Mouse (Mus musculus): ENCODE measurements around the gene AC170998.1. TPM values are rescaled to one million over a fixed set of nuclear protein-coding genes. Genes with fewer than 3 reads are reported as not detected.
"Not testable (repeated sequence)": the region's sequence is repeated elsewhere in the genome, so short reads cannot be mapped to it uniquely, and the experiment has no call there.

Gene AC170998.1
- polyA plus RNA-seq, 1 experiment from 2014 or later = 2.5 TPM

DNA sequence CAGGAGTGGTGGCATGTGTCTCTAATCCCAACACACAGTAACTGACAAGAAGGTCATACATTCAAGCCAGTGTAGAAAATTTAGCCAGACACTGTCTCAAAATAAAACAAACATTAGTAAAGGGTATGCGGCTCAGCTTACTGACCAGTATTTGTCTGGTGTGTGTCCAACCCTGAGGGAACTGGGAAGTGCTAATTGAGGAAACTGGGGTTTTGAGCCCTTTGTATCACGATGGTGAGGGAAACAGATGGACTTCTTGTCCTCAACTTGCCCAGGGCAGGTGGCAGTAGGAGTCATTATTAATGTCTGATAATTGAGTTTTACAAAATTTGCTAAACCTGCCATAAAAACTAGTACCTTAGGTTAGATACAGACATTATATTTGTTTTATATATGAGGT is 16.9 kb upstream of the AC170998.1 start:
- no peak overlapping the region for H3K4me2 ChIP-seq
- WGBS (ENCODE audit: insufficient replicate concordance) = 24% methylated on average over 2 of the region's 2 CpGs
- H3K9me3 ChIP-seq (replicated peaks) = no peaks in the 10 kb centered on the region
- peaks cover 68% of the 10 kb centered on the region for H3K4me1 ChIP-seq
- H3K27me3 ChIP-seq (replicated peaks) = no peaks in the 10 kb centered on the region
- no peak overlapping the region for H3K27ac ChIP-seq
- peaks cover 20% of the 10 kb centered on the region for H3K36me3 ChIP-seq
- no peak overlapping the region for H3K9ac ChIP-seq
- no peak for ATAC-seq
- H3K4me3 ChIP-seq = no peak overlapping the region

DNA sequence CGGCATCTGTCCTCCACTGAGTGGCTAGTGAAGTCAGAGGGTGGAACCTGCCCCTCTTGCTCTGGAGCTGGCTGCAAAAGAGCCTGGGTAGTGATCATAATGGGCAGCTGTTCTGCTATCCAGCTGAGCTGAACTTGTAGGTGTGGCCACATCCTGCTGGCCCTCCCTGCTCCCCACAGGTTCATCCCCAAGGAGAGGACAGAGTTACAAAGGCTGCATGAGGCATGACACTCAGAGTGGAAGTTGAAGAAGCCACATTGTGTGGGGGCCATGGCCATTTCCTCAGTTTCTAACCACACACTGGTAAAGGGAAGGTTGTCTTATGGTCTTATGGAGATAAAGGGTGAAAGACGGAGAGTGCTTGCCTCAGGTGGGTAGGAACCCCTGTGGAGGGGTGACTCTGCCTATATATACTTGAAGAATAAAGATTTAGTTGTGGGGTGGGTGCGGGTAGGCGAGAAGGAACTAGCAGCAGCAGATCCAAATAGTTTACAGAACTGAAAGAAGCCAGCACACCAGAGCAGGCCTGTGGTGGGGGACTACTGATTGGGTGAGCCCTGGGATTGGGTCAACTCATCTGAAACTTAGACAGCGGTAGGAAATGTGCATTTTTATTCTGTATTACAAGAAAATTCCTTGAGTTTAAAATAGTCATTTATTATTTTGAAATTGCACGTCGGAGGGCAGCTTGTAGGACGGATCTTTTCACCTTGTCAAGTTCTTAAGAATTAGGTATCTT is 16.2 kb upstream of the AC170998.1 start:
- ATAC-seq = no peak

DNA sequence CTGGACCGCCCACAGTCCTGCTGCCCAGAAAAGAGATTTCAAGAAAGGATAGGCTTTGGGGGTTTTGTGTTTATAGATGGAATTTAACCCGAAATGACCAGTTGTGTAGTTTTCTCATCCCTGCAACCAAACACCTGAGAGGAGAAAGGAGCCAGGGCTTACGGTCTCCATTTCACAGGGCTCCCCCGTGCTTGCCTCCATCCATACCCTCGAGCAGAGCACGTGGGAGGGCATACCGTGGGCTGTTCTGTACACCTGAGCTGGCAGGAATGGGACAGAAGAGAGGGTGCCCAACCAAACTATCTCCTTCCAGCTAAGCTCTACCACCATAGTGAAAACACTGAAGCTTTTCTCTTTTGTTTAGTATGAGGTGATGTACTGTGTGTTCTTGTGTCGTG is 15.6 kb upstream of the AC170998.1 start:
- Histone ChIP-seq H3K4me3 (no peak overlapping the region), H3K9me3 (replicated peaks) (no peaks in the 10 kb centered on the region), H3K27ac (no peak overlapping the region), H3K36me3 (peaks cover 27% of the 10 kb centered on the region), H3K4me1 (peaks cover 62% of the 10 kb centered on the region), H3K4me2 (no peak overlapping the region), H3K9ac (no peak overlapping the region), H3K27me3 (replicated peaks) (no peaks in the 10 kb centered on the region)
- no peak for ATAC-seq
- 85% methylated on average over 8 of the region's 8 CpGs for WGBS (ENCODE audit: insufficient replicate concordance)

More for the DNA sequence above, 16.2 kb upstream of the AC170998.1 start:
- no peaks in the 10 kb centered on the region for H3K27me3 ChIP-seq (replicated peaks)
- peaks cover 27% of the 10 kb centered on the region for H3K36me3 ChIP-seq
- peak overlapping the region; percentile 5; the same call in 1 of the 2 replicates for H3K4me2 ChIP-seq
- WGBS (ENCODE audit: insufficient replicate concordance) = 61% methylated on average over 8 of the region's 8 CpGs
- H3K9ac ChIP-seq = no peak overlapping the region
- H3K9me3 ChIP-seq (replicated peaks) = no peaks in the 10 kb centered on the region
- no peak overlapping the region for H3K4me3 ChIP-seq
- H3K27ac ChIP-seq = peak overlapping the region; percentile 38; the same call in 1 of the 2 replicates
- peaks cover 67% of the 10 kb centered on the region for H3K4me1 ChIP-seq

DNA sequence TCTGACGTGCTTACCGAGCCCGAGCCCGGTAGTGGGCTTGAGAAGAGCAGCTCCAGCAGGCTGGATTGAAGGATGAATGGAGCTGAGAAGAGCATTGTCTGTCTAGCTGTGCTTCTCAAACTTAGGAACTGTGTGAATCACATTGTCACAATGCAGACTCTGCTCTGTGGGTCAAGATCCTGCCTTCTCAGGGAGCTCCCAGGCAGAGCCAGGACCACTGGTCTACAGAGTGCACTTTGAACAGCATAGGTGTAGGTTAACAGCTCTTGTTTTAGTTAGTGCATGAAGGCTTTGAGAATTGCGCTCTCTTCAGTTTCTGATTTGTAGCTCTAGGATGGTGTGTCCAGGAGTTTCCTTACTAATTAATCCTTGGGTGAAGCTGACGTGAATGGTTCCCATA is 14.6 kb upstream of the AC170998.1 start:
- 0 out of 2 replicates have a peak, but pooled peaks have one; percentile 27 for ATAC-seq
- H3K27ac ChIP-seq = no peak overlapping the region
- H3K4me2 ChIP-seq = no peak overlapping the region
- no peak overlapping the region for H3K4me3 ChIP-seq
- WGBS (ENCODE audit: insufficient replicate concordance) = 81% methylated on average over 6 of the region's 6 CpGs
- H3K36me3 ChIP-seq = peaks cover 29% of the 10 kb centered on the region
- H3K9me3 ChIP-seq (replicated peaks) = no peaks in the 10 kb centered on the region
- no peaks in the 10 kb centered on the region for H3K27me3 ChIP-seq (replicated peaks)
- H3K9ac ChIP-seq = no peak overlapping the region
- peaks cover 54% of the 10 kb centered on the region for H3K4me1 ChIP-seq

DNA sequence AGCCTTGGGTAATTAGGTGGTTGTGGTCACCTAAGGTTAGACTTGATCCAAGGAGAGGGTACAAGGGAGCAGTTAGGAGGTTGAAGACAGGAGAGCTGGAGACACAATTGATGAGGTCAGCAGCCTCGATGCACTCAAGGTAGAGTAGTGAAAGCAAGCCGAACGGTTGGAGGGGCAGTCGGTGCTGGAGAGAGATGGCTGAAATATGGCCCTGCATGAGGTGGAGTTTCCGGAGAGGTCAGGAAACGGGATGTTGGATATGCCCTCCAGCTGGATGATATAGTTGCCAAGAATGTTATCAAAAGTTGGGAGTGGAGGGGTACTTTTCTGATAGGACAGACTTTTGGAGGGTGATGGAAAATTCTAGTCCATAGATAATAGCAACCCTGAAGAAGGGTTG is 13.6 kb upstream of the AC170998.1 start:
- H3K4me1 ChIP-seq = peaks cover 44% of the 10 kb centered on the region
- WGBS (ENCODE audit: insufficient replicate concordance) = 78% methylated on average over 6 of the region's 6 CpGs
- no peak overlapping the region for H3K4me3 ChIP-seq
- H3K4me2 ChIP-seq = no peak overlapping the region
- H3K9ac ChIP-seq = no peak overlapping the region
- H3K9me3 ChIP-seq (replicated peaks) = no peaks in the 10 kb centered on the region
- no peak overlapping the region for H3K27ac ChIP-seq
- peaks cover 40% of the 10 kb centered on the region for H3K36me3 ChIP-seq
- no peaks in the 10 kb centered on the region for H3K27me3 ChIP-seq (replicated peaks)
- no peak for ATAC-seq

DNA sequence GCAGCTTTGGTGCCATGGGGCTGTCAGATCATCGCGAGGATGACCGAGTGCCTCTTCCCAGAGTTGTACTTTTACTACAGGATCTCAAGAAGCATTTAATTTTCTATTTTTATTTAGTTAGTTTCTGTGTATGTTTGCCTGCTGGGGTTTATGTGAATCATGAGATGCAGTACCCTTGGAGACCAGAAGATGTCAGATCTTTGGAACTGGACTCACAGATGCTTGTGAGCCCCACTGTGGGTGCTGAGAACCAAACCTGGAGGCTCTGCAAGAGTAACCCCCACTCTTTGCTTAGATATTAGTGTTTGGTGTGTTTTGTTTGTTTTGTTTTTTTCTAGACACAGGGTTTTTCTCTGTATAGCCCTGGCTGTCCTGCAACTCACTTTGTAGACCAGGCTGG is 11.9 kb upstream of the AC170998.1 start:
- no peak overlapping the region for H3K27ac ChIP-seq
- H3K36me3 ChIP-seq = peaks cover 53% of the 10 kb centered on the region
- 84% methylated on average over 3 of the region's 3 CpGs for WGBS (ENCODE audit: insufficient replicate concordance)
- ATAC-seq = no peak
- no peaks in the 10 kb centered on the region for H3K27me3 ChIP-seq (replicated peaks)
- H3K4me3 ChIP-seq = no peak overlapping the region
- no peak overlapping the region for H3K4me2 ChIP-seq
- no peaks in the 10 kb centered on the region for H3K9me3 ChIP-seq (replicated peaks)
- peaks cover 28% of the 10 kb centered on the region for H3K4me1 ChIP-seq
- no peak overlapping the region for H3K9ac ChIP-seq

DNA sequence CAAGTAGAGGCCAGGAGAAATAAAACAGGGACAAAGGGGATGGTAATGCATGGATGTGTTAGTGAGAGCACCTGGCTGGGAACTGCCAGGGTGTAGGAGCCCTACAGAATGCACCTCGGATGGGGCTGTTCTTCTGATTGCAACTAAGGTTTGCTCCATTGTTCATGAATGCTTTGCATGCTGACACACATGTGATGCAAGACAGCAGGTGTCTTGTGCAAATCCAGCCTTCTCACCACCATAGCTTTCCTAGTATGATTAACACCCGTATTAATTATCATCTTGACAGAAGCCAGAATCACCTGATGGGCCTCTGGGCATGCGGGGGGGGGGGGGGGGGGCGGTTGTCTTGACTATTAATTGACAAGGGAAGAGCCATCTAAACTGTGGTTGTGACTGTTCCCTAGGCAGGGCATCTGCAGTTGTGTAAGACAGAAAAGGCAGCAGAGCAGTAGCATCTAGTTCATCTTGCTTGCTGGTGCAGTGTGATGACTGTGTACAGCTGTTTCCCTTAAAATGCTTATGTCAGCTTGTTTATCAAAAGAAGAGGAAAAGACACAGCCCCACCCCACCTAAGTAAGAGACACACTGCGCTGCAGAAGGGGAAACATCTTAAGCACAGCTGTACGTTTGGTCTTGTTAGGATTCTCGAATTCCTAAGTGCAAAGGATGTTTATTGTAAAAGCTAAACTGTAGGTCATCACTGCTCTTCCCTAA is 9.9 kb upstream of the AC170998.1 start:
- Histone ChIP-seq H3K27me3 (replicated peaks) (no peaks in the 10 kb centered on the region), H3K27ac (no peak overlapping the region), H3K4me3 (no peak overlapping the region), H3K4me1 (peaks cover 10% of the 10 kb centered on the region), H3K9me3 (replicated peaks) (no peaks in the 10 kb centered on the region), H3K9ac (no peak overlapping the region), H3K36me3 (peaks cover 73% of the 10 kb centered on the region), H3K4me2 (no peak overlapping the region)
- ATAC-seq = no peak
- 70% methylated on average over 7 of the region's 7 CpGs for WGBS (ENCODE audit: insufficient replicate concordance)

DNA sequence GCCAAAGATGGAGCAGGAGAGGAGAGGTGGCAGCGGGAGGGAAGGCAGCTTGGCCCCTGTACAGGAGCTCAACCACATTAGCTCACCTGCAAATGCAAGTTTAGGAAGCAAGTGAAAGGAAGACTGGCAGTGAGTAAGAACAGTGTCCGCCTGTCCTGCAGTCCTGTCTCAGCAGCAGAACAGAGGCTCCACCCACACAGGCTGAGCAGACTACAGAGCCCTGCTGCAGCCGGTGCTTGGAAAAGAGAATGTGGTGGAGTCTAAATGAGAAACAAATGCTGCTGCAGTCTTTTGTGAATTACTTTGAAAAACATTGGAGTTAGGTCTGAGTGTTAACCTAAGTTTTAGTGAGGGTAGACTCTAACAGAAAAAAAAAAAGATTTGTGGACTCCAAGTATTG is 8.3 kb upstream of the AC170998.1 start:
- ATAC-seq = no peak
- H3K36me3 ChIP-seq = peaks cover 88% of the 10 kb centered on the region

DNA sequence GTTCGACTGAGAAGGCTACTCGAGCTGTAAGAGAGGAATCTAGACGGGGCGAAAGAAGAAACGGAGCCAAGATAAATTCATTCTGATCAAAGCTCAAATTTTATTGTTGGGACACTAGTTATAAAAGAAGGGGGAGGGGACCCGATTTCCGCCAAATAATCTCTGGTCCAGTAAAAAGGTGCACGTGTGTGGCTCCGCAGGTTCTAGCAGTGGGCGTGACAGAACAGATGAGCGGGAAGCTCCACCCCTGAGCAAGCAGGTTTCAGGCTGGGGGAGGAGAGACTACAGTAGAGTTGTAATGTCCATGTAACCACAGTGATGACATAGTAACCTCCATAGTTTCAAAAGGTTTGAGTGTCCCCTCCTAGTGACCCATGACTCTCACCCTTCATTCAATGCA is 1.6 kb downstream of the AC170998.1 start:
- not testable (repeated sequence) for H3K27me3 ChIP-seq (replicated peaks); H3K4me3 ChIP-seq; H3K9me3 ChIP-seq (replicated peaks); H3K4me1 ChIP-seq; H3K4me2 ChIP-seq; H3K27ac ChIP-seq; H3K9ac ChIP-seq; ATAC-seq
- 91% methylated on average over 11 of the region's 11 CpGs for WGBS (ENCODE audit: insufficient replicate concordance)
- H3K36me3 ChIP-seq = peaks cover 95% of the 10 kb centered on the region

More for the DNA sequence above, 8.3 kb upstream of the AC170998.1 start:
- Histone ChIP-seq H3K9me3 (replicated peaks) (no peaks in the 10 kb centered on the region), H3K4me3 (no peak overlapping the region), H3K9ac (no peak overlapping the region), H3K4me1 (no peaks in the 10 kb centered on the region), H3K4me2 (no peak overlapping the region), H3K27me3 (replicated peaks) (no peaks in the 10 kb centered on the region), H3K27ac (no peak overlapping the region)
- WGBS (ENCODE audit: insufficient replicate concordance) = 79% methylated on average over 3 of the region's 3 CpGs

DNA sequence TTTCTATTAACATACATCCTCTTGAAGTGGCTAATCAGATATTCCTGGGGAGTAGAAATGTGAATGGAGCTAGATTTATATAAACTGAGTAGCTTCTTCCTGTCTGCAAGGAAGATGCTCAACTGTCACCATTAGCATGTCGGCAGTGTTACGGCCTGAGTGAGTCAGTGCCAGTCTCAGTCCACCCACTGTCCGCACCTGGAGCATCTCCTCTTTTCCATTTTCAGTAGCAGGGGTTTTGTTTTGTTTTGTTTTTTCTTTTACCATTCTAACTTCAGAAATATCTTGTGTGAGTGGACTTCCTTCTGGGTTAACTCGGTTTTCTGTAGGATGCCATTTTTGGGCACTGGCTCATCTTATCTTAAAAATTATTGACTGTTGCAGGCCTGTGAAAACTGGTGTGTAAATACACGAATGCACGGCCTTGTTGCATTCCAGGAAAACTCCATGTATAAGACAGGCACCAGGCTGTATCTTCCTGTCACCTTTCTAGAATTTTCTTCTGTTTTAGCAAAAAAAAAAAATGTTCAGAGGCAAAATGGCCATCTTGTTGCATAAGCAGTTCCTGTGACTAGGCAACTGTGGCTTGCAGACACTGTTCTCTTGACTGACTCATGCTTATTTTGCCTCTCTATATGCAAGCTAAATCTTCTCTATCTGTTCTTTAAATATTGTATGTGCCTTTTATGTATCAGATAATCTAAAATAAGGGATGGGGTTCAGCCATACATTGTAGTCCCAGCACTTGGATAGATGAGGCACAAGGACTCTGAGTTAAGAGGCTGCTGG is 9.6 kb downstream of the AC170998.1 start:
- 67% methylated on average over 6 of the region's 6 CpGs for WGBS (ENCODE audit: insufficient replicate concordance)
- Histone ChIP-seq H3K27me3 (replicated peaks) (no peaks in the 10 kb centered on the region), H3K4me2 (no peak overlapping the region), H3K9me3 (replicated peaks) (no peaks in the 10 kb centered on the region), H3K4me3 (no peak overlapping the region), H3K27ac (peak overlapping the region; percentile 47), H3K9ac (no peak overlapping the region), H3K36me3 (peaks cover 92% of the 10 kb centered on the region), H3K4me1 (peaks cover 7% of the 10 kb centered on the region)
- ATAC-seq = no peak

DNA sequence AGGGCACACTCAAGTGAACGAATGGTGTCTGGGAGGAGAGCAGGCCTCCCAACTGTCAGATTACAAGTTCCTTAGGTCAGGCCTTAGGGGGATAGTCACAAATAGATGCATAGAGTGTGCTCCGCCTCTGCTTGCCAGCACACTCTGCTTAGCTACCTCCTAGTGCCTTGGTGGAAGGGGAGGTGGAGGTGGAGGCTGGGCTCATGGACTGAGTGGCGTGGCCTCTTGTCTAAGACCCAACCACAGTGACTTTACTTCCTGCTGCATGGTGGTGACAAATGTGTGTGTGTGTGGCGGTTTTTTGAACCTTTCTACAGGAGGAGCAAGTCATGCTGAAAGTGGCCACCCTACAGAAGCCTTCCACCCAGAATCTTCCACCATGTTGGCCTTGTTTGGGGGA is 10.6 kb downstream of the AC170998.1 start:
- no peak overlapping the region for H3K9ac ChIP-seq
- peaks cover 92% of the 10 kb centered on the region for H3K36me3 ChIP-seq
- no peak overlapping the region for H3K4me2 ChIP-seq
- no peaks in the 10 kb centered on the region for H3K27me3 ChIP-seq (replicated peaks)
- no peaks in the 10 kb centered on the region for H3K9me3 ChIP-seq (replicated peaks)
- peak overlapping the region; percentile 47 for H3K27ac ChIP-seq
- WGBS (ENCODE audit: insufficient replicate concordance) = 52% methylated on average over 4 of the region's 4 CpGs
- no peak overlapping the region for H3K4me3 ChIP-seq
- ATAC-seq = 0 out of 2 replicates have a peak, but pooled peaks have one; percentile 37
- H3K4me1 ChIP-seq = peaks cover 7% of the 10 kb centered on the region

DNA sequence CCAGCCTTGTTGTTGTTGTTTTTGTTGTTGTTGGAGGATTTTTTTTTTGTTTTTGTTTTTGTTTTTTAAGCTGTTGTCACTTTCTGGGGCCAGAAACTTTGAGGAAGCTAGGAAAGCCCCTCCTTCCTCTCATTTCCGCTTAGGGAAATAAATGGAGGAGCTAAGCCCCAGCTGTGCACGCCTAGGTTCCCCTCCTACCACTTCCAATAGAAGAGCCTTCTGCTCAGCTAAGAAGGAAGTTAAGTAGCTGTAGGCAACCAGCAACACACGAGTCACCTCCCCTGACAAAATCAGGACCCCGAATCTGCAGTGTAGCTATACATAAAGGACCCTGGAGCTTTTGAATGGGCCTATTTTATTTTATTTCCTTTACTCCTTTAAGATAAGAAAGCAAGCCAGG is 12.1 kb downstream of the AC170998.1 start:
- 59% methylated on average over 4 of the region's 4 CpGs for WGBS (ENCODE audit: insufficient replicate concordance)
- no peaks in the 10 kb centered on the region for H3K27me3 ChIP-seq (replicated peaks)
- H3K4me3 ChIP-seq = no peak overlapping the region
- peaks cover 92% of the 10 kb centered on the region for H3K36me3 ChIP-seq
- H3K27ac ChIP-seq = no peak overlapping the region
- no peak overlapping the region for H3K9ac ChIP-seq
- no peak overlapping the region for H3K4me2 ChIP-seq
- ATAC-seq = no peak
- no peaks in the 10 kb centered on the region for H3K9me3 ChIP-seq (replicated peaks)
- peaks cover 7% of the 10 kb centered on the region for H3K4me1 ChIP-seq
